Mouse (Mus musculus): ENCODE results near the gene Sphk1. TPM values are rescaled to one million over a fixed set of nuclear protein-coding genes. Genes with fewer than 3 reads are reported as not detected.

Sphk1 gene
- total and polyA plus RNA-seq, 2 experiments from 2014 or later, result 17.9 to 29.7 TPM

DNA sequence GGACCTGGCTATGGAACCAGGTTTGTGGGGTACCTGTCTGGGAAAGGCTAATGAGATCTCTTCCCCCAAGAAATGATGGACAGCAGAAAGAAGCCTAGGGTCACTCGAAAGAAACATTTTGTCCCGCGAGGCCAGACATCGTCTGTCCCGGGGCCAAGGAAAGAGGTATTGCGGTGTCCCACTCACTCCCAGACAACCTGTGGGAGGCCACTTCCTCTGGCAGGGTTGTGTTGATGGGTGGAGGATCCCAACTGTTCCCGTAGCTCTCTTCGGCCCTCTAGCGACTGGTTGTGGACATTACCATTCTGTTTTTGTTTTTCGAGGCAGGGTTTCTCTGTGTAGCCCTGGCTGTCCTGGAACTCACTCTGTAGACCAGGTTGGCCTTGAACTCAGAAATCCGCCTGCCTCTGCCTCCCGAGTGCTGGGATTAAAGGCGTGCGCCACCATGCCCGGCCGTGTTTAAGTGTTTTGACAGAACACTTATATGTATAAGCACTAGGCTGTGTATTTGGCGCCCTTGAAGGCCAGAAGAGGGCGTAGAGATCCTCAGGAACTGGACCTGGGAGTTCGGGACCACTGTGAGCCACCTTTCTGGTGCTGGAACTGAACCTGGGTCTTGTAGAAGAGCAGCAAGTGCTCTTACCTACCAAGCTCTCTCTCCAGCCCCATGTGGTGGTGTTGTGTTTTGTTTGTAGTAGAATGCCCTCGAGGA is 3.6 kb downstream of the Sphk1 start:
- H3K9ac ChIP-seq (replicated peaks; ENCODE audit: low read length), result no peak overlapping the region
- ATAC-seq (peak; percentile 33; the same call in 1 of the 2 replicates), DNase-seq (ENCODE audit: low spot score) (peak; percentile 85)
- H3K27ac ChIP-seq, result no peak overlapping the region
- H3K4me3 ChIP-seq (ENCODE audit: low read length), result peak overlapping the region; percentile 46
- peaks cover 12% of the 10 kb centered on the region for H3K36me3 ChIP-seq (ENCODE audit: insufficient read depth, low read length)
- peak overlapping the region; percentile 86 for H3K4me2 ChIP-seq (ENCODE audit: low read depth, low read length)
- peaks cover 34% of the 10 kb centered on the region for H3K27me3 ChIP-seq (ENCODE audit: insufficient read depth, low read length)
- TF ChIP-seq CTCF (IDR thresholded peaks at IDR 0.05; ENCODE audit: low read depth), result peak; percentile 87
- H3K9me3 ChIP-seq (ENCODE audit: low read length), result no peaks in the 10 kb centered on the region
- peaks cover 36% of the 10 kb centered on the region for H3K4me1 ChIP-seq (ENCODE audit: insufficient read depth, low read length)
- 22% methylated on average over 20 of the region's 20 CpGs for WGBS

DNA sequence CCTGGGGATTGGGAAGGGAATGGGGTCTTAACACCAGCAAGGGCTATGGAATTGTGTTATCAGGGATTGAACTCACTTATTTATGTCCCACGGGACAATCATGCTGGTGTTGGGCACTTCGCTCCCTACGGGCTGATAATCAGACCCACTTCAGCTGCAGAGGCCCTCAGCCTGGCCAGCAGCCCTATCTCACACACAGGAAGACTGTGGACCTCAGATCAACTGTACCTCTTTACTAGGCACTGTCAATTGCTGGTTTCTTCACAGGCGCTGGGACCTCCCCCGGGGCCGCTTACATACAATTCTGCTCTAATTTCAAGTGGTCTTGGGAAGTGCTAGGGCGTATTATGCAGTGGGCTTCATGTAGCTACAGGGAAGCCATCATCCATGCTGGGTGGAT is 6.0 kb downstream of the Sphk1 start:
- no peak for TF ChIP-seq CTCF (IDR thresholded peaks at IDR 0.05; ENCODE audit: low read depth)
- ATAC-seq (no peak), DNase-seq (ENCODE audit: low spot score) (no peak)
- no peak overlapping the region for H3K4me2 ChIP-seq (ENCODE audit: low read depth, low read length)
- no peaks in the 10 kb centered on the region for H3K9me3 ChIP-seq (ENCODE audit: low read length)
- H3K27me3 ChIP-seq (ENCODE audit: insufficient read depth, low read length), result peaks cover 25% of the 10 kb centered on the region
- WGBS, result 93% methylated on average over 7 of the region's 7 CpGs
- H3K4me3 ChIP-seq (ENCODE audit: low read length), result no peak overlapping the region
- peaks cover 36% of the 10 kb centered on the region for H3K36me3 ChIP-seq (ENCODE audit: insufficient read depth, low read length)
- no peak overlapping the region for H3K9ac ChIP-seq (replicated peaks; ENCODE audit: low read length)
- peaks cover 23% of the 10 kb centered on the region for H3K4me1 ChIP-seq (ENCODE audit: insufficient read depth, low read length)
- H3K27ac ChIP-seq, result no peak overlapping the region

DNA sequence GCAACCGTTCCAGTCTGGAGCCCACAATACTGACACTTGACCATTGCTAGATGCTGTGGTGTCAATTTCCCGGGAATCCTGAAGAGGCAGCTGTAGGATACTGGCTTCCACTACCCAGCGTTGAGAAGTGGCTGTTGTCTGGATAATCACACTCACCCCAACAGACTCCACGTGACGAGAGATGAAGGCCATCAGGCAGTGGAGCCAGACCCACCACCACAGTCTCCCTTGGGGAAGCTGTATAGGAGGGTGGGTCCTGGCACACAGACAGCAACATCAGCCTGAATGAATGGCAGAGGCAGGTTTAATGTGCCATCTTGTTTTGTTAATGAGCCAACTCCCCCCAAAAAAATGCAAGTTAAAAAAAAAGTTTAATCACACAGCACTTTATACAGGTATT is 6.7 kb downstream of the Sphk1 start:
- WGBS, result 59% methylated on average over 5 of the region's 5 CpGs
- Histone ChIP-seq H3K9me3 (ENCODE audit: low read length) (no peaks in the 10 kb centered on the region), H3K4me3 (ENCODE audit: low read length) (no peak overlapping the region), H3K27ac (no peak overlapping the region), H3K36me3 (ENCODE audit: insufficient read depth, low read length) (peaks cover 43% of the 10 kb centered on the region), H3K9ac (replicated peaks; ENCODE audit: low read length) (no peak overlapping the region), H3K4me2 (ENCODE audit: low read depth, low read length) (no peak overlapping the region), H3K27me3 (ENCODE audit: insufficient read depth, low read length) (peaks cover 18% of the 10 kb centered on the region), H3K4me1 (ENCODE audit: insufficient read depth, low read length) (peaks cover 18% of the 10 kb centered on the region)
- no peak for TF ChIP-seq CTCF (IDR thresholded peaks at IDR 0.05; ENCODE audit: low read depth)
- DNase-seq (ENCODE audit: low spot score), result no peak
- no peak for ATAC-seq

DNA sequence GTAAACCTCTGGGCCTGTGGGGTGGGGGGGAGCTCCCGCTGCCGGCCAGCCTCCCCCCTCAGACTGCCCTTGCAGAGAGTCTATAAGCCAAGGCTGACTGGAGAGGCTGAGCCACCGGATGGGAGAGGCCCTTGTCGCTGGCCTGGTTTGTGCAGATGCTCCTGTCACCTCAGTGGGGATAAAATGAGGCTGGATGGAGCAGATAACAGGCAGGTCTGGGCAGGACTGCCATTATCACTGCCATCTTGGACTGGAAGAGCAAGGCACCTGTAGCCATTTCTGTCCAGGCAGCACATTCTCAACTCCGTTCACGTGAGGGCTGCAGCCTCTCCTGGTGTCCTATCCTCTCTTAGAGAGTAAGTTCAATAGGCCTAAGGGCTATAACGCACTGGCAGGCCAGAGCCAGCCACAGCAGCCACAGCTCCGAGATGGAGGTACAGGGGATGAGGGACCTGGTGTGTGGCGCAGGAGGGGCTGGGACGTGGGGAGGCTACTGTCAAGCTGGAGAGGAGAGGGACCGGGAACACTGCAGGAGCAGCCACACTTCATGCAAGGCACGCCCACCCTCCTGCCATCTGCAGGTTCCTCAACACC is 7.5 kb downstream of the Sphk1 start:
- peaks cover 9% of the 10 kb centered on the region for H3K27me3 ChIP-seq (ENCODE audit: insufficient read depth, low read length)
- no peaks in the 10 kb centered on the region for H3K9me3 ChIP-seq (ENCODE audit: low read length)
- WGBS, result 89% methylated on average over 12 of the region's 12 CpGs
- DNase-seq (ENCODE audit: low spot score) (no peak), ATAC-seq (no peak)
- TF ChIP-seq CTCF (IDR thresholded peaks at IDR 0.05; ENCODE audit: low read depth), result no peak
- no peak overlapping the region for H3K27ac ChIP-seq
- no peak overlapping the region for H3K4me2 ChIP-seq (ENCODE audit: low read depth, low read length)
- H3K4me1 ChIP-seq (ENCODE audit: insufficient read depth, low read length), result peaks cover 9% of the 10 kb centered on the region
- H3K4me3 ChIP-seq (ENCODE audit: low read length), result no peak overlapping the region
- peaks cover 49% of the 10 kb centered on the region for H3K36me3 ChIP-seq (ENCODE audit: insufficient read depth, low read length)
- no peak overlapping the region for H3K9ac ChIP-seq (replicated peaks; ENCODE audit: low read length)

DNA sequence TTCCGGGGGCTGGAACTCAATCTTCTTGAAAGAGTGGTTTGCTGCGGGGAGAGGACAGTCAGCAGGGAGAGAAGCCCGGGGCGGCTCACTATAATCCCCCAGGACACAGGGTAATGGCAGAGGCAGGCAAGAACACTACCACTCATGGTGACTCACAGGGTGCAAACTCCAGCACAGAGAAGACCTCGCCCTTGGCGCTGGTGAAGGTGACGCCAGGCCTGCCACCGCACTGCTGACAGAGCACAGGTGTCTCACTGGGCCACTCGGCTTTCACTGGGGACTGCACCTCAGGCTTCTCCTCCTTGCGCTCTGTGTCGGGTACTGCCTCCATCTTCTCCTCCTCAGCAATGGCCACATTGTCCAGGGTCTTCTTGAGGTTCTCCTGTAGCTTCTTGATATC is 10.5 kb downstream of the Sphk1 start:
- Histone ChIP-seq H3K36me3 (ENCODE audit: insufficient read depth, low read length) (peaks cover 78% of the 10 kb centered on the region), H3K27me3 (ENCODE audit: insufficient read depth, low read length) (no peaks in the 10 kb centered on the region), H3K4me3 (ENCODE audit: low read length) (no peak overlapping the region), H3K27ac (no peak overlapping the region), H3K9ac (replicated peaks; ENCODE audit: low read length) (no peak overlapping the region), H3K9me3 (ENCODE audit: low read length) (no peaks in the 10 kb centered on the region), H3K4me2 (ENCODE audit: low read depth, low read length) (no peak overlapping the region), H3K4me1 (ENCODE audit: insufficient read depth, low read length) (no peaks in the 10 kb centered on the region)
- 96% methylated on average over 11 of the region's 11 CpGs for WGBS
- ATAC-seq (no peak), DNase-seq (ENCODE audit: low spot score) (no peak)
- TF ChIP-seq CTCF (IDR thresholded peaks at IDR 0.05; ENCODE audit: low read depth), result no peak

DNA sequence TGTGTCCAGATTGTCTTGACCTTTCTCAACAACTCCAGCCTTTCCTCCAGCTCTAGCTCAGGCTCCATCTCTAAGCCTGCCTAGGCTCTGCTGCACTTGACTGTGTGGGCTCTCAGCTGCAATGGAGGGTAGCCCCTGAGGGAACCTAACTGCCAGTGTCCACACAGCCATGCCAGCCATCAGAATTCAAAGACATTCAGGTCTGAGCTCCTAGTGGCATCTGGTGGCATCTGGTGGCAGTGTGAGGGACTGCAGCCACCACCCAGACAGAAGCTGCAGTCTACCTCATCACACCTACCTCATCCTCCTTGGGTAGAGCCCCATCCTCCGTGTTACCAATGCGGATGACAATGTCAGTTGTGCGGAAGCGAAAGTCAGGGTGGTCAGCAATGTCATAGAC is 12.4 kb downstream of the Sphk1 start:
- no peak overlapping the region for H3K4me3 ChIP-seq (ENCODE audit: low read length)
- DNase-seq (ENCODE audit: low spot score), result peak; percentile 71
- no peak overlapping the region for H3K27ac ChIP-seq
- ATAC-seq, result peak; percentile 64
- no peaks in the 10 kb centered on the region for H3K27me3 ChIP-seq (ENCODE audit: insufficient read depth, low read length)
- H3K4me2 ChIP-seq (ENCODE audit: low read depth, low read length), result no peak overlapping the region
- H3K4me1 ChIP-seq (ENCODE audit: insufficient read depth, low read length), result no peaks in the 10 kb centered on the region
- peaks cover 76% of the 10 kb centered on the region for H3K36me3 ChIP-seq (ENCODE audit: insufficient read depth, low read length)
- 89% methylated on average over 4 of the region's 4 CpGs for WGBS
- TF ChIP-seq CTCF (IDR thresholded peaks at IDR 0.05; ENCODE audit: low read depth), result peak; percentile 92
- no peak overlapping the region for H3K9ac ChIP-seq (replicated peaks; ENCODE audit: low read length)
- H3K9me3 ChIP-seq (ENCODE audit: low read length), result no peaks in the 10 kb centered on the region
